In the genomic region with DNA sequence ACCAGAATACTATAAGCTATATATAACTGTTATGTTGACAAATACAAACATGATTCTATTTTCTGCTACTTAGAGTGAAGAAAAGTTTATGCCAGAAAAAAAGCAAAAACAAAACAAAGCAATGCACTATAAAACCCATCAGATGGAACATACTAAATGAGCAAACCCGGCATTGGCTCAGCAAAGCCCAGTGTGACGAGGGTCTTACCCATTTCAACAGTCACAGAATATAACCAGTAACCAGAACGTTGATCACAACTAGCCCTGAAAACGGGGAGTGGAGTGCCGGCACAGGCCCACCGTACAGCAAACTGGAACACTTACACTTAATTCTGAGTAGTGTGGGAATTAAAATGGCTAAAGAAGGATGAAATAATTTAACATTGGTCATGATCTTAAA, we compare ENCODE assay signal across 15 mouse cellular contexts.
DNase-seq lines count a peak whose midpoint lies in the region; ATAC-seq and TF ChIP-seq lines count a peak whose summit lies in the region.
"Had no signal": no experiment of that assay in that cellular context is flagged by ENCODE, and none has a peak within 500 bp of the region (broad histone marks: within the 10 kb centered on the region; RNA-seq: fewer than 3 reads in every experiment).

No protein-coding gene starts in this region.

- no peak for TF ChIP-seq CTCF in olfactory bulb, adult 2 months (IDR thresholded peaks at IDR 0.05; ENCODE audit: insufficient read depth, low read depth, low read length)

- H3K27me3 ChIP-seq in forebrain, embryonic 11.5 days (ENCODE audit: control insufficient read depth, insufficient read depth, low read length), result no peaks in the 10 kb centered on the region
- peaks cover 49% of the 10 kb centered on the region for H3K27me3 ChIP-seq in forebrain, embryonic 10.5 days (ENCODE audit: poor library complexity, severe bottlenecking)
- H3K27me3 ChIP-seq in intestine, embryonic 14.5 days (replicated peaks; ENCODE audit: control insufficient read depth, insufficient read depth, low read length), result no peaks in the 10 kb centered on the region
- H3K27me3 ChIP-seq in intestine, embryonic 15.5 days (replicated peaks), result no peaks in the 10 kb centered on the region
- H3K27me3 ChIP-seq in midbrain, embryonic 11.5 days (ENCODE audit: control insufficient read depth, insufficient read depth, low read length), result no peaks in the 10 kb centered on the region
- H3K27me3 ChIP-seq in midbrain, embryonic 15.5 days (replicated peaks), result no peaks in the 10 kb centered on the region; the same call in 1 of the 2 replicates
- H3K27me3 ChIP-seq: embryonic facial prominence, embryonic 12.5 days; lung, embryonic 15.5 days had no signal

- H3K4me1 ChIP-seq in forebrain, embryonic 11.5 days (replicated peaks; ENCODE audit: control insufficient read depth, insufficient read depth, low read length), result peaks cover 10% of the 10 kb centered on the region; the same call in 1 of the 2 replicates
- H3K4me1 ChIP-seq in forebrain, embryonic 10.5 days, result peaks cover 43% of the 10 kb centered on the region
- H3K4me1 ChIP-seq in intestine, embryonic 14.5 days (replicated peaks; ENCODE audit: control insufficient read depth, insufficient read depth, low read length), result peaks cover 35% of the 10 kb centered on the region
- peaks cover 8% of the 10 kb centered on the region for H3K4me1 ChIP-seq in intestine, embryonic 15.5 days (replicated peaks)
- H3K4me1 ChIP-seq in midbrain, embryonic 11.5 days (ENCODE audit: control insufficient read depth, insufficient read depth, low read length), result peaks cover 2% of the 10 kb centered on the region; the same call in 1 of the 2 replicates
- H3K4me1 ChIP-seq in midbrain, embryonic 15.5 days, result peaks cover 3% of the 10 kb centered on the region; the same call in 1 of the 2 replicates
- H3K4me1 ChIP-seq in olfactory bulb, adult 2 months (ENCODE audit: control insufficient read depth, insufficient read depth, low read length), result peaks cover 12% of the 10 kb centered on the region

- H3K9me3 ChIP-seq in forebrain, embryonic 11.5 days (ENCODE audit: control insufficient read depth, low read length), result no peaks in the 10 kb centered on the region
- H3K9me3 ChIP-seq in forebrain, embryonic 10.5 days, result no peaks in the 10 kb centered on the region
- H3K9me3 ChIP-seq in intestine, embryonic 14.5 days (ENCODE audit: control insufficient read depth, low read length), result no peaks in the 10 kb centered on the region
- H3K9me3 ChIP-seq in intestine, embryonic 15.5 days, result no peaks in the 10 kb centered on the region
- no peaks in the 10 kb centered on the region for H3K9me3 ChIP-seq in midbrain, embryonic 11.5 days (ENCODE audit: control insufficient read depth, low read length)
- no peaks in the 10 kb centered on the region for H3K9me3 ChIP-seq in midbrain, embryonic 15.5 days
- H3K9me3 ChIP-seq: embryonic facial prominence, embryonic 12.5 days; lung, embryonic 15.5 days had no signal

- H3K4me3 ChIP-seq in forebrain, embryonic 11.5 days (ENCODE audit: low read depth, low read length), result no peak overlapping the region
- H3K4me3 ChIP-seq in forebrain, embryonic 10.5 days, result no peak overlapping the region
- no peak overlapping the region for H3K4me3 ChIP-seq in intestine, embryonic 14.5 days (ENCODE audit: low read depth, low read length)
- H3K4me3 ChIP-seq in intestine, embryonic 15.5 days (replicated peaks), result no peak overlapping the region
- no peak overlapping the region for H3K4me3 ChIP-seq in midbrain, embryonic 11.5 days (ENCODE audit: low read depth, low read length)
- H3K4me3 ChIP-seq in midbrain, embryonic 15.5 days, result no peak overlapping the region
- H3K4me3 ChIP-seq in olfactory bulb, adult 2 months (ENCODE audit: insufficient read depth, low read depth, low read length), result no peak overlapping the region
- H3K4me3 ChIP-seq: embryonic facial prominence, embryonic 12.5 days; layer of hippocampus, adult 2 months; lung, embryonic 15.5 days had no signal

- no peak for TF ChIP-seq POLR2A in olfactory bulb, adult 2 months (IDR thresholded peaks at IDR 0.05; ENCODE audit: insufficient read depth, low read depth, low read length)

- 76% methylated on average over 6 of the region's 6 CpGs for WGBS in forebrain, embryonic 11.5 days
- WGBS in forebrain, embryonic 10.5 days, result 77% methylated on average over 6 of the region's 6 CpGs
- 75% methylated on average over 6 of the region's 6 CpGs for WGBS in intestine, embryonic 14.5 days
- 69% methylated on average over 6 of the region's 6 CpGs for WGBS in intestine, embryonic 15.5 days
- 84% methylated on average over 6 of the region's 6 CpGs for WGBS in midbrain, embryonic 11.5 days
- 73% methylated on average over 6 of the region's 6 CpGs for WGBS in midbrain, embryonic 15.5 days
- 35% methylated on average over 6 of the region's 6 CpGs for WGBS in olfactory bulb, adult 2 months

- H3K4me2 ChIP-seq in forebrain, embryonic 11.5 days (ENCODE audit: low read depth, low read length, severe bottlenecking), result no peak overlapping the region
- no peak overlapping the region for H3K4me2 ChIP-seq in intestine, embryonic 14.5 days (ENCODE audit: low read length)
- H3K4me2 ChIP-seq in intestine, embryonic 15.5 days (replicated peaks), result no peak overlapping the region
- H3K4me2 ChIP-seq in midbrain, embryonic 11.5 days, result no peak overlapping the region
- H3K4me2 ChIP-seq in midbrain, embryonic 15.5 days, result no peak overlapping the region
- H3K4me2 ChIP-seq: lung, embryonic 15.5 days had no signal

- no peak for DNase-seq in forebrain, embryonic 11.5 days (ENCODE audit: low spot score)
- no peak for DNase-seq in forebrain, embryonic 10.5 days (ENCODE audit: extremely low spot score, low spot score)
- no peak for DNase-seq in intestine, embryonic 14.5 days (ENCODE audit: low spot score)
- no peak for DNase-seq in midbrain, embryonic 11.5 days (ENCODE audit: low spot score, missing footprints)
- no peak for DNase-seq in right cerebral cortex, postnatal 4 days
- DNase-seq: gastrocnemius, postnatal 25 days; thymus, adult 18-20 months had no signal

- no peak overlapping the region for H3K27ac ChIP-seq in forebrain, embryonic 11.5 days (ENCODE audit: low read depth, low read length)
- H3K27ac ChIP-seq in forebrain, embryonic 10.5 days, result no peak overlapping the region
- H3K27ac ChIP-seq in intestine, embryonic 14.5 days (ENCODE audit: low read depth), result peak overlapping the region; percentile 29
- H3K27ac ChIP-seq in intestine, embryonic 15.5 days, result no peak overlapping the region
- H3K27ac ChIP-seq in midbrain, embryonic 11.5 days (ENCODE audit: low read depth, low read length), result no peak overlapping the region
- no peak overlapping the region for H3K27ac ChIP-seq in midbrain, embryonic 15.5 days
- peak overlapping the region; percentile 82 for H3K27ac ChIP-seq in olfactory bulb, adult 2 months (ENCODE audit: insufficient read depth, low read depth, low read length)
- H3K27ac ChIP-seq: layer of hippocampus, adult 2 months; liver, embryonic 14.5 days; lung, embryonic 15.5 days had no signal

- 0 out of 2 replicates have a peak, but pooled peaks have one; percentile 15 for ATAC-seq in forebrain, embryonic 11.5 days (replicated peaks; ENCODE audit: low FRiP score)
- no peak for ATAC-seq in intestine, embryonic 14.5 days (replicated peaks; ENCODE audit: low FRiP score, low TSS enrichment, low read depth)
- ATAC-seq in intestine, embryonic 15.5 days, result no peak
- ATAC-seq in midbrain, embryonic 11.5 days (ENCODE audit: low FRiP score), result peak; percentile 33; the same call in 1 of the 2 replicates
- ATAC-seq in midbrain, embryonic 15.5 days (replicated peaks), result no peak
- ATAC-seq: inflammation-experienced regulatory T-cells, adult 6 months had no signal

- no peak overlapping the region for H3K9ac ChIP-seq in forebrain, embryonic 11.5 days (ENCODE audit: low read length)
- H3K9ac ChIP-seq in intestine, embryonic 14.5 days (ENCODE audit: low read length), result no peak overlapping the region
- H3K9ac ChIP-seq in intestine, embryonic 15.5 days, result no peak overlapping the region
- no peak overlapping the region for H3K9ac ChIP-seq in midbrain, embryonic 11.5 days (ENCODE audit: low read length)
- H3K9ac ChIP-seq in midbrain, embryonic 15.5 days, result no peak overlapping the region
- H3K9ac ChIP-seq: embryonic facial prominence, embryonic 12.5 days; liver, embryonic 14.5 days; lung, embryonic 15.5 days had no signal

- no peaks in the 10 kb centered on the region for H3K36me3 ChIP-seq in forebrain, embryonic 11.5 days (ENCODE audit: control insufficient read depth, insufficient read depth, low read length)
- no peaks in the 10 kb centered on the region for H3K36me3 ChIP-seq in forebrain, embryonic 10.5 days (replicated peaks)
- H3K36me3 ChIP-seq in intestine, embryonic 14.5 days (ENCODE audit: control insufficient read depth, insufficient read depth, low read length), result no peaks in the 10 kb centered on the region
- H3K36me3 ChIP-seq in intestine, embryonic 15.5 days, result no peaks in the 10 kb centered on the region
- H3K36me3 ChIP-seq in midbrain, embryonic 11.5 days (ENCODE audit: control insufficient read depth, insufficient read depth, low read length), result no peaks in the 10 kb centered on the region
- H3K36me3 ChIP-seq in midbrain, embryonic 15.5 days (replicated peaks), result no peaks in the 10 kb centered on the region
- H3K36me3 ChIP-seq: embryonic facial prominence, embryonic 12.5 days; lung, embryonic 15.5 days had no signal

Comparison
In these comparisons a context has a peak if more than half of its experiments do, and no peak if none do; other contexts are left out.
1. ATAC-seq: peak in forebrain, embryonic 11.5 days (single experiment) and midbrain, embryonic 11.5 days (single experiment); none in intestine, embryonic 14.5 days (single experiment), intestine, embryonic 15.5 days (single experiment) and midbrain, embryonic 15.5 days (single experiment).
2. H3K27ac ChIP-seq: peak in intestine, embryonic 14.5 days (single experiment) and olfactory bulb, adult 2 months (single experiment); none in forebrain, embryonic 11.5 days (single experiment), forebrain, embryonic 10.5 days (single experiment), intestine, embryonic 15.5 days (single experiment), midbrain, embryonic 11.5 days (single experiment) and midbrain, embryonic 15.5 days (single experiment).